Mouse (Mus musculus) heart, embryonic 10.5 days (tissue): ENCODE results near the gene Tubg1. TPM values are rescaled to one million over a fixed set of nuclear protein-coding genes. Genes with fewer than 3 reads are reported as not detected.

ENCODE experiments used
- DNase-seq: peaks from one replicate; pipeline ENCODE4 v3.0.0-alpha.2; 2017; ENCODE audit warnings: low spot score
- H3K27ac ChIP-seq: fragments of 300-500 bp; sonication (generic); 2 replicates; pipeline ENCODE4 v1.5.1; 2016; ENCODE audit warnings: mild to moderate bottlenecking
- H3K27me3 ChIP-seq: fragments of 300-500 bp; sonication (generic); 2 replicates; pipeline ENCODE4 v1.6.1; 2016; ENCODE audit warnings: mild to moderate bottlenecking; ENCODE audit not compliant: poor library complexity, insufficient read depth, severe bottlenecking
- H3K36me3 ChIP-seq: fragments of 300-500 bp; sonication (generic); 2 replicates; pipeline ENCODE4 v1.6.1; 2016; ENCODE audit warnings: mild to moderate bottlenecking, moderate library complexity
- H3K4me1 ChIP-seq: fragments of 300-500 bp; sonication (generic); 2 replicates; pipeline ENCODE4 v1.6.1; 2016; ENCODE audit warnings: mild to moderate bottlenecking
- H3K4me3 ChIP-seq: fragments of 300-500 bp; sonication (generic); 2 replicates; pipeline ENCODE4 v1.5.1; 2016; ENCODE audit warnings: mild to moderate bottlenecking, moderate library complexity
- H3K9me3 ChIP-seq: fragments of 300-500 bp; sonication (generic); 2 replicates; pipeline ENCODE4 v1.6.1; 2016; ENCODE audit warnings: mild to moderate bottlenecking, moderate library complexity
- WGBS: fragments of 180-500 bp; shearing (Covaris S2); methylation state at CpG from one replicate; pipeline ENCODE4 v1.1.7; 2016; 5-methylcytosine and 5-hydroxymethylcytosine counted together
- polyA plus RNA-seq: library from polyadenylated mRNA; unstranded; fragments of >200 nt; fragmentation: Nextera tagmentation; extraction: Ambion mirVana; gene quantifications from 2 replicates; pipeline ENCODE4 v1.2.1, GENCODE M21; 2016

Tubg1 gene
- polyA plus RNA-seq, 1 experiment from 2014 or later, result 110 TPM

- Histone ChIP-seq H3K4me3 (no peak overlapping the region), H3K27ac (no peak overlapping the region), H3K36me3 (peaks cover 53% of the 10 kb centered on the region), H3K9me3 (no peaks in the 10 kb centered on the region), H3K27me3 (peaks cover 91% of the 10 kb centered on the region), H3K4me1 (peaks cover 62% of the 10 kb centered on the region)
- 67% methylated on average over 14 of the region's 14 CpGs for WGBS
- DNase-seq, result no peak
These were observed 46.6 kb downstream of the Tubg1 start for GRCm38 (mm10) chr11:101166357-101166756.

DNA sequence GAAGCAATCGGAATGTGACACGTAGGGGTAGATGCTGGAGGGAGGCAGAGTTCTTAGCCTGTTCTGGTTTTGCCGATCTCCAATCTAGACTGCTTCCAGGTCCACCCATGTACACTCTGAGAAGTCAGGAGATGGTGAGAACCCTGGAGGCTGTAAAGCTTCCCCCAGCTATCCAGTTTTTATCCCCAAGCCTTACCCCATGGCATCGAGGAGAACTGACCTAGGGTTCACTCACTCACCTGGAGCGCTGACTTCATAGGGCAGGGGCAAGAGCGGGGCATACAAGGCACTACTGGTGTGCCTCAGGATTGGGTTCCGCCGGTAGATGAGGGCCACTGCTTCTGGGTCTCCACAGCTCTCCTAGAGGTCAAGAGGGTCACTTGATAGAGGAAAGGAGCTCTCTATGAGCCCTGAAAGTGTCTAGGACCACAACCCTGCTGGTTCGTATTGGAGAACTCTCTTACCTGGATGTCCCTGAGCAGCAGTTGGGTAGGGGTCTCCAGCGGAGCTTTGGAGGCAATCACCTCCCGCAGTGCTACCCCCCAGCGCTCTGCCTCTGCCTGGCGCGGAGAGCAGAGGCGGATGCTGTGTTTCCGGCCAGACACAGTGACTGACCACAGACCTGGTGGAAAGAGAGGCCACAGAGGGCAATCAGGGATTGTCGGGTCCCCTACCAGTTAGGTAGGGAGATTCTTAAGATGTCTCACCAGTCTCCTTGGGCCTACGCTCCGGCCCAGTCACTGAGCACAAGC lies 47.6 kb downstream of the Tubg1 start:
- no peak overlapping the region for H3K27ac ChIP-seq
- WGBS, result 47% methylated on average over 19 of the region's 19 CpGs
- no peak for DNase-seq
- peaks cover 72% of the 10 kb centered on the region for H3K4me1 ChIP-seq
- peaks cover 80% of the 10 kb centered on the region for H3K27me3 ChIP-seq
- H3K36me3 ChIP-seq, result peaks cover 42% of the 10 kb centered on the region
- no peak overlapping the region for H3K4me3 ChIP-seq
- no peaks in the 10 kb centered on the region for H3K9me3 ChIP-seq

DNA sequence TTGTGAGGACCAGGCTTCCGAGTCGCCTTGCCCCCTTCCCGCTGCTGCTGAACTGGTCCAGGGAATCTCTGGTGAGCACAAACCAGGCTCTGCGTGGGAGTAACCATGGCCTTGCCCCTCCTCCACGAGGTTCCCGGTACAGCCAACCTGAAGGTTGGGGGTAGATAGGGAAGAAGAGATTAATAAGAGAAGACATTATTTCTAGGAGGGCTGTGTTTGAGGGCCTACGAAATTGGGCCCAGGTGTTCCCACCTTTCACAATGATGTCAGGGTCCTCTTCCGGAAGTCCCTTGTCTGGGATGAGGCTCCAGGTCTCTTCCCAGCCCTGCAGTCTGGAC lies 48.2 kb downstream of the Tubg1 start:
- Histone ChIP-seq H3K36me3 (peaks cover 37% of the 10 kb centered on the region), H3K9me3 (no peaks in the 10 kb centered on the region), H3K27ac (no peak overlapping the region), H3K4me1 (peaks cover 73% of the 10 kb centered on the region), H3K27me3 (peaks cover 76% of the 10 kb centered on the region), H3K4me3 (no peak overlapping the region)
- 46% methylated on average over 8 of the region's 8 CpGs for WGBS
- no peak for DNase-seq

- Histone ChIP-seq H3K4me1 (peaks cover 73% of the 10 kb centered on the region), H3K9me3 (no peaks in the 10 kb centered on the region), H3K27ac (no peak overlapping the region), H3K4me3 (no peak overlapping the region; the same call in 1 of the 2 replicates), H3K27me3 (peaks cover 76% of the 10 kb centered on the region), H3K36me3 (peaks cover 32% of the 10 kb centered on the region)
- WGBS, result 71% methylated on average over 18 of the region's 18 CpGs
- DNase-seq, result no peak
These were observed 48.7 kb downstream of the Tubg1 start for GRCm38 (mm10) chr11:101168301-101168980.

- H3K4me1 ChIP-seq, result peaks cover 73% of the 10 kb centered on the region
- H3K9me3 ChIP-seq, result no peaks in the 10 kb centered on the region
- peaks cover 23% of the 10 kb centered on the region for H3K36me3 ChIP-seq
- H3K27me3 ChIP-seq, result peaks cover 75% of the 10 kb centered on the region
- H3K27ac ChIP-seq, result peak overlapping the region; percentile 43; the same call in 1 of the 2 replicates
- 15% methylated on average over 17 of the region's 17 CpGs for WGBS
- no peak for DNase-seq
- peak overlapping the region; percentile 76 for H3K4me3 ChIP-seq
These were observed 49.8 kb downstream of the Tubg1 start for GRCm38 (mm10) chr11:101169301-101170107.

- under 1% methylated on average over 35 of the region's 35 CpGs for WGBS
- no peak for DNase-seq
These were observed 50.6 kb downstream of the Tubg1 start, which contains the start of gene Cntnap1 for GRCm38 (mm10) chr11:101170354-101170810. Gene Cntnap1, plus strand, starts transcription at chr11:101170523.

GRCm38 (mm10) chr11:101170811-101171610 lies 51.3 kb downstream of the Tubg1 start, which contains the start of gene Plekhh3:
Gene Plekhh3, minus strand, starts transcription at chr11:101171351.
- peak within 1 kb of the TSS; percentile 88 for H3K27ac ChIP-seq
- peaks cover 23% of the 10 kb centered on the region for H3K36me3 ChIP-seq
- DNase-seq, result peak; percentile 99
- H3K27me3 ChIP-seq, result peaks cover 75% of the 10 kb centered on the region
- peaks cover 74% of the 10 kb centered on the region for H3K4me1 ChIP-seq
- peak within 1 kb of the TSS; percentile 76 for H3K4me3 ChIP-seq
- under 1% methylated on average over 50 of the region's 50 CpGs for WGBS
- H3K9me3 ChIP-seq, result no peaks in the 10 kb centered on the region

More at GRCm38 (mm10) chr11:101170354-101170810, 50.6 kb downstream of the Tubg1 start, which contains the start of gene Cntnap1:
- Histone ChIP-seq H3K4me3 (peak within 1 kb of the TSS; percentile 76), H3K36me3 (peaks cover 23% of the 10 kb centered on the region), H3K27me3 (peaks cover 75% of the 10 kb centered on the region), H3K4me1 (peaks cover 73% of the 10 kb centered on the region), H3K9me3 (no peaks in the 10 kb centered on the region), H3K27ac (peak within 1 kb of the TSS; percentile 88)

- H3K9me3 ChIP-seq, result no peaks in the 10 kb centered on the region
- peaks cover 75% of the 10 kb centered on the region for H3K27me3 ChIP-seq
- WGBS, result under 1% methylated on average over 31 of the region's 31 CpGs
- peak; percentile 86 for DNase-seq
- H3K27ac ChIP-seq, result peak overlapping the region; percentile 88
- H3K4me3 ChIP-seq, result peak overlapping the region; percentile 76
- peaks cover 83% of the 10 kb centered on the region for H3K4me1 ChIP-seq
- peaks cover 14% of the 10 kb centered on the region for H3K36me3 ChIP-seq
These were observed 52.1 kb downstream of the Tubg1 start for GRCm38 (mm10) chr11:101171721-101172433.

GRCm38 (mm10) chr11:101172434-101172815 lies 52.7 kb downstream of the Tubg1 start:
- no peak for DNase-seq
- H3K9me3 ChIP-seq, result no peaks in the 10 kb centered on the region
- H3K4me3 ChIP-seq, result peak overlapping the region; percentile 76
- 8% methylated on average over 5 of the region's 5 CpGs for WGBS
- H3K27me3 ChIP-seq, result peaks cover 75% of the 10 kb centered on the region
- H3K27ac ChIP-seq, result peak overlapping the region; percentile 88
- peaks cover 9% of the 10 kb centered on the region; the same call in 1 of the 2 replicates for H3K36me3 ChIP-seq
- peaks cover 88% of the 10 kb centered on the region for H3K4me1 ChIP-seq

DNA sequence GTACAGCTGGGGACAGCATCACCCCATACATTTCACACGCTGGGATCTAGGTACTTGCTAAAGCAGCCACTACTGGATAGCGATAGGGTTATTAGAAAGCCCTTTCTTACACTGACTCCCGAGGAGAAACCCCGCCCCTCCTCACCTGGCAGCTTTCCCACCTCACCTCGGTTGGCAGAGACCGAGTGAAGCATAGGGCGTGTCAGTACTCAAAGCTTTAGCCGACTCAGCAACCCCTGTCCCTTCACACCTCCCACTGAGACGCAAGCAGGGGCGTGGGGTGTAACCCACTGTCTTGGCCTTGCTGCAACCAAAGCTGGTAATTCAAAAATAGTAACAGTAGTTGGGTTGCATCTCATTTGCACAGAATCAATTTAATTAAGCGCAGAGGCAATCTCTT lies 53.4 kb downstream of the Tubg1 start:
- 0 out of 2 replicates have a peak, but pooled peaks cover 2% of the 10 kb centered on the region for H3K36me3 ChIP-seq
- peaks cover 88% of the 10 kb centered on the region for H3K4me1 ChIP-seq
- 4% methylated on average over 11 of the region's 11 CpGs for WGBS
- 0 out of 2 replicates have a peak overlapping the region, but pooled peaks have one; percentile 78 for H3K27ac ChIP-seq
- peak overlapping the region; percentile 51 for H3K4me3 ChIP-seq
- no peak for DNase-seq
- H3K27me3 ChIP-seq, result peaks cover 75% of the 10 kb centered on the region
- no peaks in the 10 kb centered on the region for H3K9me3 ChIP-seq

GRCm38 (mm10) chr11:101173631-101174388 lies 54.1 kb downstream of the Tubg1 start:
- Histone ChIP-seq H3K27ac (peak overlapping the region; percentile 78), H3K27me3 (peaks cover 75% of the 10 kb centered on the region), H3K9me3 (no peaks in the 10 kb centered on the region), H3K4me1 (peaks cover 88% of the 10 kb centered on the region), H3K36me3 (no peaks in the 10 kb centered on the region), H3K4me3 (peak overlapping the region; percentile 51)
- 2% methylated on average over 61 of the region's 61 CpGs for WGBS
- DNase-seq, result peak; percentile 92
